Mouse (Mus musculus) thymus, postnatal 10 days (tissue): ENCODE data around the gene Ccser2.

Experiments used
- DNase-seq, 2 experiments: peaks; one replicate each; pipeline ENCODE4 v3.0.0; 2021; ENCODE audit warnings: low spot score in 2 of 2

Ccser2 gene

DNA sequence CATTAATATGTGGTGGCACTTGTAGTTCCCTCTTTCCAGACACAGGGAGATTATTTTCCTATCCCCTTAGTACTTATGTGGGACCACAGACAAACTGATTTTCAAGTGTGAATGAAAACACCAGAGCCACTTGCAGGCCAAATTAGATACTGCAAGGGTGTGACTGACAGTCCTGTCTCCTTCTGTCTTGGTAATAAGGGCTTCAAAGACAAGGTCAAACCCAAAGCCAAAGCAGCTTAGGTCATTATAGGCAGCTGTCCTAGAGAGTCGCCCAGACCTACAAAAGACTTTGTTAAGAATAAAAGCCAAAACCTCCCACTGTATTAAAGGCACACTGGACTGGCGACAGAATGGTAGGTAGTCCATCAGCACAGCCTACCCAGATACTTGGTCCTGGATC lies 30.6 kb downstream of the Ccser2 start:
- DNase-seq, result no peak

DNA sequence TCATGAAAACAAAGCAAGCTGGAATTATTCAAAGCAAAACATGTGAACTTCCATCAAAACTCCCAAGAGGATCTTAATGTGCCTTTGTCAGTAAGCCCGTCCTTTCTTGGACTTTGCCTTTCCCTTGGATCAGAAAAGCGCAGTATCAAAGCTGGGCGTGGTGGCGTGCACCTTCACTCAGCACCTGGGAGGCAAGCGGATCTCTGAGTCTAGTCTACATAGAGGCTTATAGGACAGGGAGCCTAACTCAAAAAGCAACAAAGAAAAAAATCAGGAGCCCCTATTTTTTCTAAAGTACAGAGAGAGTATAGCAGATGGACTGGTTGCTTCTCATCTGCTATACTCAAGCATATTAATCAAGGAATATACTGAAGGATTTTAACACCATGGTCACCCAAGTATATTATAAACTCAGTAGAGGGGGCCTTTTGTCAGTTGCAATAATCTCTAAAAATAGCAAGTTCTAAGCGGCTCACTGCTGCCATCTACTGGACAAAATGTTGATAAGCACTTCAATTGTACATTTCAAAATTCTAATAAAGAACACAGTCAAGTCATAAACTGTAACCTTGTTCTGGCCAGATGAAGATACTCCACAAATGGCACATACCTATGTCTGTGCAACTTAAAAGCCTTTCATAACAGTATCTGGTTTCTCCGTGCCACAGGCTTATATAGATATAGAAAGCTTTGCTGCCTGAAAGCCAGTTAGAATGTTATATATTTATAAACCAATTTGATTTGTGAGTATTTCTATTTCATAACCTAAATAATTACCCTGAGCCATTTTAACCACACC lies 31.3 kb downstream of the Ccser2 start:
- DNase-seq, result peak in 1 of 2 experiments; percentile 40

DNA sequence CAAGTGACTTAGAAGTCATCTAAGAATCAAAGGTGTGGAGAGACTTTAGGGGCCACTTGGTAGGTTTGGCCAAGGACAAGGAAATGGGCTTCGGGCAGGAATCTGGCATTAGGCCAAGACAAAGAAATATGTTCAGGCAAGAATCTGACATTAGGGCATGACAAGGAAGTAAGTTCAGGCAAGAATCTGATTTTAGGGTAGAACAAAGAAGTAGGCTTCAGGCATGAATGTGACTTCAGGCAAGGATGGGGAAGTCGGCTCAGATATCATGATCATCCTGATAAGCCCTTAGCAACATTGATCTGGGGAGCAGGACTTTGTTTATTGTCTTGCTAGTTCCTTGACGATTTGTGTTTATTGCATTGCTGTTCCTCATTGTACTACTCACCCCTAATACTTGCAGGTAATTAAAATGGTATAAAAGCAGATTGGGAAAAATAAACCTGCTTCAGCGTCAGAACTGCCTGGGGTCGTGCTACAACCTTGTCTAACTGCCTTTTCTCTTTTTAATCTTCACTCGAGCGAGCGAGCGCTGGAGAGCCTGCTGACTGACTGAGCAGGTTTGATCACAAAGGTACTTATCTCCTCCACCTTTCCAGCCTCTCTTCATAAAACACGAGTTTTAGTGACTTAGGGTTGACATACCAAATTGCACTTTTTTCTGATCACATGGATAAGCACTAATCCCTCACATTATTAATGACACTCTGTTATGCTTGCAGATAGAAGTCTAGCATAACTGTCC lies 35.8 kb downstream of the Ccser2 start:
- no peak for DNase-seq

DNA sequence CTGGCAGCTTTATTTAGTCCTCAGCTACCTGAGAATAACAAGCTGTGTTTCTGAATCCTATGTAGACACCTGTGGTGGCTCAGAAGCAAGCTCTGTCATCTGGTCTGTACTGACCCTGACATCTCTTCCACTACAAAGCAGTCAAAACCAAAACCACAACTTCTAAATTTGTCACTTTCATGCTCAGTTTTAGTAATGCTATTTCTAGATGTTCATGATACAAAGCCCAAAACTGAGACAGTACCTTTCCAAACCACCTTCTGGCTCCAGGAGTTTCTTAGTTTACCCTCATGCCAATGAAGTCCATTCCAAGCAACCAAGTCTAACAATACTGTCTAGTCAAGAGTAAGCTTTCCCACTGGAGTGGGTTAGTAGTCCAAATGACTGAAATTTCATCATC lies 36.5 kb downstream of the Ccser2 start:
- DNase-seq, result no peak

DNA sequence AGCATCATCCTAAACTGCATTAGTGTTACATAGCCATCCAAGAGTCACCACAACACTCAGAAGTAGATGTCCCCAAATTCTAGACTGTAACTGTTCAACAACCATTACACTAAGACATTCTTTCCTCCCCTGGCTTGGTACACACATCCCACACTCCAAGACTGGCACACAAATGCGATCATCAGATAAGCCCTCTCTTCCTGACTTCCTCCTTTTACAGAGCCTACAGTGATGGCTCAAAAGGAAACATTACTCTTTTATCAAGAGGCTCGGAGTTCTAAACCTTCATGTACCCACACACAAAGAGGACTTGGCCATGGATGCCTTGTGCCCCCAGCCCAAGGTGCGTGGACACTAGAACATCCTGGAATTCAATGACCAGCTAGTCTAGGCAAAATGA lies 45.2 kb downstream of the Ccser2 start:
- DNase-seq, result no peak

DNA sequence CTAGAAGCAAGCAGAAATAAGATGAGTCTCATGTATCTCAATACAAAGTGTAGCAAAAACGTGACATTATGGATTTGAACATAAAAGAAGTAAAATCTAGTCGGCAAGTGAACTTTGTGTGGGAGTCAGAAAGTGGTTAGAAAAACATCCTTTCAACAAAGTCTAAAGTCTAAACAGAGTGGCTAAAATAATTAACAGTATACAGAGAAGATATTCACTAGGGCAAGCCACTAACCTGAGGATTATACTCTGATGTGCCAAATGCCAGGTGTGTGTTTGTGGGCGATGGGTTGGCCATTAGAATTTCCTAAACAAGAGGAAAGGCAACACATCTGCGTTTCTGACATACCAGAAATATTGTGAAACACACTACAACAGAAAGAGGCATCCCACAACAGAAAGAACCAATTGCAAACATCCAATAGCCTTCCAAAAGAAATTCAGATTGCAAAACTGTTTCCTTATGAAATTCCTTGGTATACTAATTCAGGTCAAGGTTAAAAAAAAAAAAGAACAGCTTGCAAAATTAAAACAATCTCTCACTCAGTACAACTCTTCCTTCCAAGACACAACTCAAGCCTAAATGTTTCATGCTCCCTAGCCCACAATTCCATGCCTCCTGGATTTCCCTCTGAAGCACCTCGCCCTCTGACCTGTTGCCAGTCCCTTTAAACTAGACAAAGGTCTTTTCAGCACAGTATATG lies 47.1 kb downstream of the Ccser2 start:
- DNase-seq, result no peak

DNA sequence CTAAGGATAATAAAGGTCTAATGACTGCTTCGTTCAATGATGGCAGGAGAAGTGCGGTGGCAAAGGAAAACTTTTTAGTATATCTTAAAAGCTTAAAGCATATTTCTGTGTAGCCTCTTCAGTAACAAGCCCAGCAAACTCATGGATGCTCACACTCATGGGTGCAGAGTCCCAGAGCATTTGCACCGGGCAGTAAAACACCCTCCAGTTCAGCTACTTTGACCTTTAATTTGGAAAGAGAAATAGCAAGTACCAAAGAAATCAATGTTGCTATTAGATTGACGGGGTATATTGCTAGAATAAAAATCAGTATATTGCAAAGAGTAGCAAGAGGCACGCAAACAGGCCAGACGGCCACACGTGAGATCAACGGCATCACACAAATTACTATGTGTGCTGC lies 48.7 kb downstream of the Ccser2 start:
- no peak for DNase-seq

DNA sequence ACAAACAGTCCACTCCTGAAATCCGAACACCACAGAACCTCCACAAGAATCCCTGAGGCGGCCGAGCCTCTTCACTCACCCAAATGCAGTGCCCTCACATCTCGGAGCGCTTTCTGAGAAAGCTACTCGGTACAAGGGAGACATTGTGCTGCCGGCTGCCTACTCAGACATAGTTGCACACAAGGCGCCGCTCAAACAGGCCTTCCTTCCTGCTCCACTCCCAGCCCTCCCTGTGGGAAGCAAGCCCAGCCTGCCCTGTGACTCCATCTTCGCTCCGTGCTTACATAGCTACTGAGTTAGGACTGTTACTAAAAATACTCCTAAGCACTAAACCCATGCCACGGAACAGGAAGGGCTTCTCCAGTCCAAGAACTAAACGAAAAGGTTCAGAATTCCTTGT lies 49.4 kb downstream of the Ccser2 start:
- DNase-seq, result no peak

DNA sequence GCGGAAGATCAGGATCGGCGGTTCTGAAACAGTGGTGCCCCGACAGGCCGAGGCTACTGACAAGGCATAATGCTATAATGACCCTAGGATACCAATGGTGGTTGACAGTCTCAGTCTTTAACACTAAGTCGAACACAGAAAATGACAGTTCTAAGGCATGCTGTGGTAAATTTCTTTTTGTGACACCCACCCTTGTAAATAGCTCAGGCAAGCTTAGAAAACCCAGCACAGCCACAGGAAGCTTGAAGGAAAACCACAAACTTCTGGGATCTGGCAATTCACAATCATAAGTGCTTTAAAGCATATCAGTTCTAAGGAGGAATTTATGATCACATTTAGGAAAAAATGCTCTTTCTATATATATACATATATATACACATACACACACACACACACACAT lies 53.4 kb downstream of the Ccser2 start:
- no peak for DNase-seq

DNA sequence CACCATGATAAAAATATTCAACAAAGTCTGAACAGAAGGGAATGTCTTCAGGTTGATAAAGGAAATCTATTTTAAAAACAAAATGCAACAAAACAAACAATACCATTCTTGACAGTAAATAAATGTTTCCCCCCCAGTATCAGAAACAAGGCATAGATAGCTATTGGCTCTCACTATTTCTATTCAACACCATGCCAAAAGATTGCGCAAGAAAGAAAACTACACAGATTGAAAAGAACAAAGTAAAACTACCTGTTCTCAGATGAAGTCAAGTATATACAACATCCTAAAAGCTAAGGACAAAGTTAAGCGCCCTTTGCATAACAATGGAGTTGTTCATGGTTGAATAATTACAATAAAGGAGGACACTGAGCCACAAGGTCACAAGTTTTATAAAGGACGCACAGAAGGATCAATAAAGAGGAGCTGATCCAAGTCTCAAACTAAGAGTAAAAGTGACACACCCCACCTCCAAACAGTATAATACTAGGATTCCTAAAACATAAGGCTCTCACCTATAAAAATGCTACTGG lies 54.0 kb downstream of the Ccser2 start:
- DNase-seq, result no peak

DNA sequence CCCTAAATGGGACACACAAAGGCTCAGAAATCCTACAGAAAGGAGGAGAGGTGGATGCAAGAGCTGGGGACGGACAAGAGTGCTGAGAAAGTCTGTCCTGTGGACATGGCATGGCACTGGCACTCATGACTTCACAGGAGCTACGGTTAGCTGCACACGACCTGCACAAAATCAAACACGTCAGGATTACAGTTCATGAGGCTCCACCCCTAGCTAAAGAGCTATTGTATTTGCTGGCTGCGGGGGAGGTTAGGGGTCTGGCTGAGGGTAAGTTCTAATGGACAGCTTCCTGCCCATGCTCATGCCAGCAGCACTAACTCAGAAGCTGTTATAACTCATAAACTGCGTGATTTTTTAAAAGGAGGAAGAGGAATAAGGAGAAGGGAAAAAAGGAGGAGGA lies 56.8 kb downstream of the Ccser2 start:
- DNase-seq, result no peak

DNA sequence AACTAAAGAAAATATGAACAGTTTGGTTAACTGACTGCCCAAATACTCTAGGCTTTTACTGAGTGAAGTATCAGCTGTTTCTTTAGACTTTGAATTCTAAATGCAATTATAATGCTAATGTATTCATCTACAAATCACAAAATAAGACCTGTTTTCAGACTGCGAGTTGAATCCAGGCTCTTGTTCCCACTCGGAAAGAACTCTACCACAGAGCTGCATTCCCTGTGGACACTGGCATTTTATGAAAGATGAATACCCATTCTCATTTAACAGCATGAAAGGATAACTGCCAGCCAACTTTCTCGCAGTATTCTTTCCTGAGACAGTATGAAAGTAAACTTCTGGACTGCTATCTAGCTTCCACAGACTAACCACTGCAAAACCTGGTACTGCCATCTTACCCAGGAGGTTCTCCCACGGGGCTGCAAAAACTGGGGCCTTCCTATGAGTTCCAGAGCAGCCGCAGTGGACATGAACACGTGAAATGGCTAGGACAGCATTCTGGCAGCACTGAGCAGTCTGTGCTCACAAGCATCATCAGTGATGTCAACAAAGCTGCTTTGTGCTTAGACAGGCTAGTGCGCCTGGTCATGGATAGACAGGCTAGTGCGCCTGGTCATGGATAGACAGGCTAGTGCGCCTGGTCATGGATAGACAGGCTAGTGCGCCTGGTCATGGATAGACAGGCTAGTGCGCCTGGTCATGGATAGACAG lies 62.6 kb downstream of the Ccser2 start:
- DNase-seq, result no peak

DNA sequence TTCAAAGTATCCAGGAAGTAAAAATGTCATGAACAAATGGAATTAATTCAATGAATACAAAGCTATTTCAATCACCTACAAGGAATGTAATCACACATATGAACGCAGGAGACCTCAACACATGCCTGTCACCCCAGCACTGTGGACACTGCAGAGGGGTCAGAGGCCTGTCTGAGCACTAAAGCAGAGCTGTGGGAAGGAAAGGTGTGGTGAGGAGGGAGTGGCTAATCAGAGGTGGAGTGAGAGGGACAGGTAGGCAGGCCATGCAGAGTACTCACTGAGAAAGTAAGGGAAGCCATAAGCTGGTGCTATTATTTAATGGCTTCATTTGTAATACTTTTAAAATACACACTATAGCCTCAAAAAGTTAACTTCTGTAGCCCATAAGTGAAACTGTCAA lies 64.4 kb downstream of the Ccser2 start:
- DNase-seq, result no peak

DNA sequence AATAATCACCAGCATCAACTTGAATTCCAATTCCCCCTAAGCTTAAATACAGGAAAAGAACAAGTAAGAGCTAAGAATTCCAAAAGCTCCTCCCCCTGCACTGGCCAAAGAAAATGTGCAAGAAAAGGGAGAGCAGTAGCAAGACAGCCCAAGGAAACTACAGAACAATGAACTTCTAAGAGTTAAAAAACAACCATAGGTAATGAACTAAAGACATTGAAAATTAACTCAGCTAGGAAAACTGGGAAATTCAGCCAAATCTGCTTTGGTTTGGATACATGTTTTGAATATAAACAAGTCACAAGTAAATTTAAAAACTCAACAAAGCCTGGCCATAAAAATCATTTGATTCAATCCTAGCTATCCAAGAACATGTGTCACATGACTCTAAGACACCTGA lies 67.7 kb downstream of the Ccser2 start:
- no peak for DNase-seq

DNA sequence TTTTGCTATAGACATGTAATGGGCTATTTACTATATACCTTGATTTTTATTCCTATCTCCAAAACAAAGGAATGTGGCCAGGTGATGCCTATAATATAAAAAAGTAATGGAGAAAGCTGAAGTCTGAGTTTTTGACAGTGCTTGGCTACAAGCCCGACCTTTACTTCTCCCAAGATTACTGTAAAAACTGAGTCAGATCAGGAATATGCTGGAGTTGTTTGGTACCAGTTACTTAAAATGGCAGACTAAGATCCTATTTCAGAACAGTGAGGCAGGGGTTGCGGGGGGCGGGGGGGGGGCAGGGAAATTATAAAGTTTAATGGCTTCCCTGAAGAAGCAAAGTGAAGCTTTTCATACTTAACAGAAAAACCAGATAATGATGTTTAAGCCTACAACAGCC lies 73.9 kb downstream of the Ccser2 start:
- DNase-seq, result no peak

DNA sequence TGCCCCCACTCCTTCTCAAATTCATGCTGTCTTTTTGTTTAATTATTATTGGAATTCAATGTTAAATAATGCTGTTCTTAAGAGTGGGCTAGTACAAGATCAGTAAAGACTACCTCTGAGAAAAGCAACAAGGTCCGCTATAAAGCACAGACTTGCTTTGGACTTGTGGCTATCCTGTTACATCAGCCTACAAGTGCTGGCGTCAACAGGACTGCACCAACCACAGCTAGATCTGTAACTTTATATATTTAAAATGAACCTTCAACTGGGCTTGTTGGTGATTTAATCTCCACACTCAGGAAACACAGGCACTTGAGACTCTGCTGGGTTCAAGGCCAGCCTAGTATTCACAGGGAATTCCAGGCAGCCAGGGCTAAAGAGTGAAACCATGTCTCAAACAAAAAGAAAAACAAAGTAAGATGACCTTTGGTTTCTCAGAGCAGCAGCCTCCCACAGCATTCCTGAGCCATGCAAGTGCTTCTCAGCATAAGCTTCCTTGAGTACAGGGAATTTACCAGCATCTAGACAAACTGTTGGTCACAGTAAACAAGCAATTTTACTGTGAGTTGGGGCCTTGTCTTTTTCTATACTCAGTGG lies 75.7 kb downstream of the Ccser2 start:
- no peak for DNase-seq

DNA sequence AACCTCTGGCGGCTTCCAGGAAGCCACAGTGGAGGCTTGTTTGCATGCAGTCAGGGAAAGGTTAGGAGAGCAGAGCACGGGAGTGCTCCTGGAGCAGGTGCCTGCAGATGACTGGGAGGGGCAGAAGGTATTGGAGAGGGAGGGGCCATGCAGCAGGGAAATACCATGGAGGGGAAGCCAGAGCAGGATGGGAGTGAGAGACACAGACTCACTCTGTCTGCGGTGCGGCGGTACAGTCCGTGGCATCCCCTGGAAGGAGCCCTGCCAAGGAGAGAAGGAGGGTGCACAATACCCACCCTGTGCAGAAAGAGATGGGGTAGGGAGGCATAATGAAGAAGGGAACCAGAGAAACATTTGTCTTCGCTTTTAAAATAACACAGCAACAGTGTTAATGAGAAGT lies 78.4 kb downstream of the Ccser2 start:
- DNase-seq, result no peak

DNA sequence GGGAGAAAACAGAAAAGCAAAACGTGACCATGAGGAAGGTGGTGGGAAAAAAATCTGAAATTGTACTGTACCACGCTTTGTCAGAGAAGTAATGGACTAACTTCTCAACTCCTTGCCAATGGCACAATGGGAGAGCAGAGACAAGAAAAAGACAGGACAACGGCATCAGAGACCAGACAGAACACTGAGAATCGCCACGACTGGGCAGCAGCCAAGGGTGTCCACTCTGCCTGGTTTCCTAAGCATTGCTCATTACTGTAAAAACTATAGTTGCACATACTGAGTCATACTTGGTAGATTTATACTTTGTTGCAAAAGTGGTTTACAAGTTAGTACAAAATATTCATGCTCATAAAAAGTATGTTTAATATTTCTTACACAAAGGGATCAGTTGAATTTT lies 82.9 kb downstream of the Ccser2 start:
- no peak for DNase-seq

DNA sequence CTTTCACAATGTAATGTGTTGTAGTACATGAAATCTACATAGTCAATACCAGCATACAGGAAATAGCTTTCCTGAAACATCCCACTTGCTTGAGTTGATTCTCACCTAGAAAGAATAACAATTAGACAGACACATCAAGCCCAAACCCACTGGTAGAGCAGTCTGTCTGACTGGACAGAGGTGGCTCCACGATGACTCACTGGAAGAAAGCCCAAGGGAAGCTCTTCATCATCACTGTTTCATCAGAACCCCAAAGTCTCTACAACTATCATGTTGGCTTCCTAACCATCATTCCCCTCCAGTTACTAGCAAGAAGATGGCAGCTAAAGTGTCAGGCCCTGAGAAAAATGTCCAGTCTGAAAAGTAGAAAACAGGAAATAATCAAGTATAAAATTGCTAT lies 83.5 kb downstream of the Ccser2 start:
- DNase-seq, result no peak

DNA sequence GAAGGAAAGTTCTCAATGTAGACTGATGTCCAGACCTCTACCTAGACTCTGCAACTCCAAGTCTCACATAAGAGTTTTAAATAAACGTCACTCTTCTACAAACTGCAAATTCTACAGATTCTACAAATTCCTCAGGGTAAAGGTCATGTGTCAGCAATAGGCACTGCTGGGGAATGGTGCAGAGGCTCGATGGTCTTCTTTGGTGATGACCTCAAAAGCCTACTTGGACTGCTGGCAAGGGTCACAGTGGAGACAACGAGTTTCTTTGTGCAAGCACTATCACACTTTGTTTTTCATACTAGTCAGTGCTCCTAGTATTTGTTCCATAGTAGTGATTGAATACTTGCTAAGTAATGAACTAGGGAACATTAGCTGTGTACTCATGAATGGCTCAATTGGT lies 85.0 kb downstream of the Ccser2 start:
- no peak for DNase-seq

DNA sequence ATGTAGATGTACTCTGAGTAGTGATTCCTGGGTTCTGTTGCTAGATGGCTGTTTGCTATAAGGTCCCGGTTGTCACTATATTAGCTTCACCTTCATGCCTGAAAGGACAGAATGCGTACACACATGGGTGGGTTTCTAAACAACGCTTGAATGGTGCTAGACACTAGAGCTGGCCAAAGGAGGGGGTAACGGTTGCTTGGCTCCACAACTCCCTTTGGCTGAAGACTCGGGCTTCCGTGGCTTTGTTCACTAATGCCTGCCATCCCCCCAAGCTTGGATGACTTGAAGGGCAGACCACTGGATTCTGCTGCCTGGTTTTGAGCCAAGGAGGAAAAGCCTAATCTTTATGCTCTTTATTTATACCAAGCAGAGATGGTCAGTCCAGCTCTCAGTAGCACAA lies 98.3 kb downstream of the Ccser2 start:
- no peak for DNase-seq
